Mouse (Mus musculus) kidney, postnatal 0 days (tissue): ENCODE measurements at regions not wholly inside any gene's neighbourhood (a gene's known extent, or its start where the extent isn't known, plus 50 kb on each side); places are given as distances from the start of the nearest gene placed in this dataset.

Experiments used
- ATAC-seq: fragments of 200-750 bp; cut with Nextera tagmentation; replicated peaks from 2 replicates; pipeline ENCODE4 v1.8.0; 2017; ENCODE audit warnings: low read depth, moderate number of reproducible peaks, moderate TSS enrichment, moderate library complexity; ENCODE audit not compliant: low FRiP score
- DNase-seq: peaks from one replicate; pipeline ENCODE4 v3.0.0-alpha.2; 2016; ENCODE audit warnings: low spot score
- H3K27ac ChIP-seq: fragments of 300-500 bp; sonication (generic); 2 replicates; pipeline ENCODE4 v1.5.1; 2014; ENCODE audit warnings: mild to moderate bottlenecking
- H3K27me3 ChIP-seq: fragments of 300-500 bp; sonication (generic); 2 replicates; pipeline ENCODE4 v1.6.1; 2014; ENCODE audit warnings: low read length, mixed read lengths; ENCODE audit not compliant: insufficient read depth
- H3K36me3 ChIP-seq: fragments of 300-500 bp; sonication (generic); 2 replicates; pipeline ENCODE4 v1.6.1; 2014; ENCODE audit warnings: low read length, mixed read lengths; ENCODE audit not compliant: insufficient read depth
- H3K4me1 ChIP-seq: fragments of 300-500 bp; sonication (generic); replicated peaks from 2 replicates; pipeline ENCODE4 v1.6.1; 2014; ENCODE audit warnings: antibody characterized with exemption, low read length, mixed read lengths; ENCODE audit not compliant: insufficient read depth
- H3K4me2 ChIP-seq: fragments of 300-500 bp; sonication (generic); 2 replicates; pipeline ENCODE4 v1.6.1; 2014; ENCODE audit warnings: mild to moderate bottlenecking, low read length, moderate library complexity, mixed read lengths
- H3K4me3 ChIP-seq: fragments of 300-500 bp; sonication (generic); replicated peaks from 2 replicates; pipeline ENCODE4 v1.5.1; 2014; ENCODE audit warnings: low read depth, low read length
- H3K9ac ChIP-seq: fragments of 300-500 bp; sonication (generic); 2 replicates; pipeline ENCODE4 v1.6.1; 2014; ENCODE audit warnings: low read depth, low read length
- H3K9me3 ChIP-seq: fragments of 300-500 bp; sonication (generic); replicated peaks from 2 replicates; pipeline ENCODE4 v1.6.1; 2016; ENCODE audit warnings: low read length, inconsistent platforms, mixed read lengths
- CTCF ChIP-seq: IDR thresholded peaks from 2 replicates; pipeline ENCODE4 v1.5.1; 2016; ENCODE audit warnings: antibody characterized with exemption, low read depth, mild to moderate bottlenecking, moderate library complexity
- WGBS: fragments of 180-500 bp; shearing (Covaris S2); extraction: QIAGEN DNeasy Blood & Tissue Kit; methylation state at CpG from one replicate; pipeline ENCODE4 v1.1.7; 2014; 5-methylcytosine and 5-hydroxymethylcytosine counted together

DNA sequence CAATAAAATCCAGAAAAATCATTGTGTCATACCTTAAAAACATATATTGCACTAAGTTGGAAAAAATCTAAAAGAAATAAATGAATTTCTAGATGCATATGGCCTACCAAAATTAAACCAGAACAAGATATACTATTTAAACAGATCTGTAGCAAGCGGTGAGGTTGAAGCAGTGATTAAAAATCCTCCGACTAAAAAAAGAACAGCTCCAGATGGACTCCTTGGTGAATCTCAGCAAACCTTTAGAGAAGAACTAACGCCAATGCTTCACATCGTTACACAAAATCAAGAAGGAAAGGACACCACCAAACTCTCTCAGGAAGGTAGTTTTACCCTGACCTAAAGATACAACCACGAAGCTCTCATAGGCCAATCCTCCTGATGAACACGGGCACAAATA is 63.9 kb upstream of the Ptgfrn start:
- Histone ChIP-seq H3K4me3 (no peak overlapping the region), H3K36me3 (no peaks in the 10 kb centered on the region), H3K9ac (no peak overlapping the region), H3K9me3 (no peaks in the 10 kb centered on the region), H3K27ac (no peak overlapping the region), H3K4me1 (no peaks in the 10 kb centered on the region), H3K27me3 (no peaks in the 10 kb centered on the region), H3K4me2 (no peak overlapping the region)
- no peak for ATAC-seq
- TF ChIP-seq CTCF = no peak
- WGBS = 91% methylated on average over 6 of the region's 6 CpGs
- no peak for DNase-seq

DNA sequence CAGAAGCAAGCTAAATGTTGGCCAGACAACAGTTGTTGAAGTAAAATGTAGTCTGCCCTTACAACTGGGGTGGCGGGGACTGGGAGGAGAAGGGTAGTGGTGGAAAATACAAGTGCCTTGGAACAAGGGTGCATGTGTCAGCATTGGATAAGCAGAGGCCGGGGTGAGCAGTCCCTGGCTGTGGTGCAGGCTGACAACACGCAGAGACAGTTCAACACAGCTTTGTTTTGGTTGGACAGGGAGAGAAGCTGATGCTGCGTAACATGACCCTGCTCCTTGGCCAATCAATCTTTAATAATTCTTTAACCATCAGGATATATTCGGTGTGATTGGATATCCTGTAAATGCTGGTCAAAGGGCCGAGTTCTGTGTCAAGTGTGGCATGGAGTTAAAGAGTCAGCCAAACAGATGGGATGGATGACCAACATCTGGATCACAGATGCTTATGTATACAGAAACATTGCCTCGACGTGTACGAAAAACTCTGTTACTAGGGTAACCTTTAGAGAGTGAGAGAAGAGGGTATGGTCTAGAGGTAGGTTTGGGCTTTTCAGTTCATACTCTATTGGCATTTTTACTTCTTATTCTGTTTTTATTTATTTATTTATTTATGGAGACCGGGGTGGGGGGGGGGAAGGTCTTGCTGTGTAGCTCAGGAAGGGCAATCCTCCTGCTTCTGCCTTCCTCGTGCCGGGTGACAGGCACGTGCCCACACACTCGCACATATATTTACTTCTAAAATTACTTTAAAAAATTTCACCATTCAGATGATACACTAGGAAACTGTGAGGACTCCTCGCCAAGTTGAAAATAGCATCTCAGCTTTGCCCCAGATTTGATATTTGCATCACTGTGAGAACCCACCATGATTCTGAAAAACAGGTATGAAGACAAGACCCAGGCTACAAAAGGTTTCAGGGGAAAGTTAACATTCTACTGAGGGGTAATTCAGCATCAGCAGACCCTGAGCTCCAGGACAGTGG is 60.2 kb upstream of the Ptgfrn start:
- Histone ChIP-seq H3K4me2 (no peak overlapping the region), H3K9me3 (no peaks in the 10 kb centered on the region), H3K4me1 (no peaks in the 10 kb centered on the region), H3K36me3 (no peaks in the 10 kb centered on the region), H3K27me3 (no peaks in the 10 kb centered on the region), H3K9ac (no peak overlapping the region), H3K4me3 (no peak overlapping the region), H3K27ac (no peak overlapping the region)
- DNase-seq = peak; percentile 18
- TF ChIP-seq CTCF = no peak
- WGBS = 66% methylated on average over 15 of the region's 15 CpGs
- ATAC-seq = no peak

DNA sequence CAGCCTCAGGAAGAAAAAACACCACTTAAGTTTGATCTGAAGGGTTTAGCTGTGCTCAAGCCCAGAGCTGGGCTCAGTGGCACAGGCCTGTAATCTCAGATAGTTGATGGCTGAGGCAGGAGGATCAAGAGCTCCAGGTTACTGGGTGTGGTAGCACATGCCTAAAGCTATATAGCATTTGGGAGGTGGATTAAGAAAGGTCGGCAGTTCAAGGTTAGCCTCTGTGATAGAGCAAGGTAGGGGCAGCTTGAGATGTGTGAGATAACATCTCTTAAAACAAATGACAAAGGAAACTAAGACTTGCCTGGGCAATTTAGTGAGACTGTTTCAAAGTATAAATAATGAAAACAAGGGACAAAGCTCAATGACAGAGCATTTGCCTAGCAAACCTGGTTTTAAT is 56.9 kb upstream of the Ptgfrn start:
- no peak overlapping the region for H3K27ac ChIP-seq
- no peaks in the 10 kb centered on the region for H3K27me3 ChIP-seq
- no peak for TF ChIP-seq CTCF
- ATAC-seq = no peak
- H3K36me3 ChIP-seq = no peaks in the 10 kb centered on the region
- no peak for DNase-seq
- H3K9me3 ChIP-seq = no peaks in the 10 kb centered on the region
- H3K9ac ChIP-seq = no peak overlapping the region
- no peaks in the 10 kb centered on the region for H3K4me1 ChIP-seq
- H3K4me2 ChIP-seq = no peak overlapping the region
- WGBS = 81% methylated on average over 1 of the region's 1 CpGs
- H3K4me3 ChIP-seq = no peak overlapping the region

DNA sequence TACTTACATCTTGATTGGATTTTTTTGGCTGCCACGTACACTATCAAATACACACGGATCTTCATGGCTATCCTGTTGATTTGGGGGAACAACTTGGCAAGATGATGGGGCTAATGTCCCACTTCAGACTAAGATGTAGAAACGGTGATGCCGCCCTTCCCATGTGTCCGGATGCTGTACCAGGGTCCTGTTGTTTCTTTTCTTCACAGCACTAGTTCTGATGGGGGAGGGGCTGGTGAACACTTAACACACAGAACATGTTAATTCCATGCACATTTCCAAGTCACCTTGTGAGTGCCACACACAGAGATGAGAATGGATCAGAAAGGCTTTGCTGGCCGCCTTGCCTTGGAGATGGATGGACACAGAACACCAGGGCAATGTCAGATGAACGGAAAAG is 56.5 kb upstream of the Ptgfrn start:
- no peaks in the 10 kb centered on the region for H3K4me1 ChIP-seq
- no peak for ATAC-seq
- 92% methylated on average over 7 of the region's 7 CpGs for WGBS
- TF ChIP-seq CTCF = no peak
- H3K4me2 ChIP-seq = no peak overlapping the region
- DNase-seq = no peak
- no peak overlapping the region for H3K9ac ChIP-seq
- no peak overlapping the region for H3K27ac ChIP-seq
- no peaks in the 10 kb centered on the region for H3K9me3 ChIP-seq
- no peaks in the 10 kb centered on the region for H3K27me3 ChIP-seq
- H3K4me3 ChIP-seq = no peak overlapping the region
- no peaks in the 10 kb centered on the region for H3K36me3 ChIP-seq

DNA sequence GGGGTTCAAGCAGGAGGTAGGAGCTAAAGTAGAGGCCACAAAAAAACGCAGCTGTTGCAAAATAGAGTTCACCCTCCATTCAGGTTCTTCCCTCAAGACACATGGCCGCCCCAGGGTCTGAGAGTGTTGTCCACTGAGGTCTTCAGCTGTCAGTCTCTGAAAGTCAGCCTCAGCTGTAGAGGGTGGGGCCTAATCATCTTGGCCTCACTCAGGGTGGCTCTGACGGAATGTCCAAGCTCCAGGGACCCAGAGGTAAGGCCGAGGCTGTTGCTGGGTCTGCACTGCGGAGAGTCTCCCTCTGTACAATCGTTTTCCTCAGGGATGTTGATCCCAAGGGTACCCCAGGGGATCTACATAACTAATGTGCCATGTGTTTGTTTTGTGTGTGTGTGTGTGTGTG is 55.2 kb upstream of the Ptgfrn start:
- Histone ChIP-seq H3K4me1 (no peaks in the 10 kb centered on the region), H3K4me2 (no peak overlapping the region), H3K4me3 (no peak overlapping the region), H3K9me3 (no peaks in the 10 kb centered on the region), H3K36me3 (no peaks in the 10 kb centered on the region), H3K27me3 (no peaks in the 10 kb centered on the region), H3K9ac (no peak overlapping the region), H3K27ac (no peak overlapping the region)
- DNase-seq = no peak
- WGBS = 57% methylated on average over 6 of the region's 6 CpGs
- no peak for ATAC-seq
- no peak for TF ChIP-seq CTCF

DNA sequence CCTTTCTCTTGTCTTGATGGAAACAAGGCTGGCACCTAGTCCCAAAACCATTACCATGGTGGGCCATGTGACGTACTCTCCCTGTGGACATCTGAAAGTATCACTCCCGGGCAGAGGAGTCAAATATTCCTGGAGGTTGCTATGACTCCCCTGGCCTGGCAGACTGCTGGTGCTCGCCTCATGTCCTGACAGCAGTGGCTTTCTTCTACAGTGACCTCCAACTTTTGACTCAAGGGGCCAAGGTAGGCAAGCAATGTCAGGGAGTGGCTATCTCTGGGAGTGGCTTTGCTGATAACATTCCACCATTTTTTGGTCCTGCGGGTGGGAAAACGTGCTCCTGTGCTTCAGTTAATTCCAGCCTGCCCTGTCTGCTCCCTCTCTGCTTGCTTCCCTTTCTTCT is 54.7 kb upstream of the Ptgfrn start:
- DNase-seq (no peak), ATAC-seq (no peak)
- 73% methylated on average over 5 of the region's 5 CpGs for WGBS

DNA sequence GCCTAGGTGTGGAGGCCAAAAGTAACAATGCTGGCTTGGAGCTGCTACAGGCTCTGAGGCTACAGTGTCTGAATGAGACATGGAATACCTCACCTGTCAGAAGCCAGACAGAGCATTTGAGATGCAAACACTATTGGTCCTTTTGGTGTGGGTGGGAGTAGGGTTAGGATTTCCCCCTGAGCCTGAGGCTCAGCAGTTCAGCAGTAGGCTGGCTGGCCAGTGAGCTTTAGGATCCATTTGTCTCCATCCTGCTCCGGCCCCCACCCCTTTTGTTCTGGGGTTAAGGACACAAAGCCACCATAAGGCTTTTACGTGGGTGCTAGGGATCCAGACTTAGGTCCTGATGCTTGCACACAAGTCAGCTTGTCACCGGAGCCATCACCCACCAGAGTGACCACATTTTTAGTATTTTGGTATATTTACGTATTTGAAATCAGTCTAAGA is 53.9 kb upstream of the Ptgfrn start:
- no peaks in the 10 kb centered on the region for H3K9me3 ChIP-seq
- H3K9ac ChIP-seq = no peak overlapping the region
- H3K4me1 ChIP-seq = no peaks in the 10 kb centered on the region
- no peaks in the 10 kb centered on the region for H3K36me3 ChIP-seq
- DNase-seq = no peak
- H3K4me3 ChIP-seq = no peak overlapping the region
- WGBS = 76% methylated on average over 4 of the region's 4 CpGs
- no peak for ATAC-seq
- H3K27ac ChIP-seq = no peak overlapping the region
- no peak for TF ChIP-seq CTCF
- no peak overlapping the region for H3K4me2 ChIP-seq
- H3K27me3 ChIP-seq = no peaks in the 10 kb centered on the region

More for the DNA sequence above, 54.7 kb upstream of the Ptgfrn start:
- Histone ChIP-seq H3K36me3 (no peaks in the 10 kb centered on the region), H3K4me3 (no peak overlapping the region), H3K4me1 (no peaks in the 10 kb centered on the region), H3K9me3 (no peaks in the 10 kb centered on the region), H3K9ac (no peak overlapping the region), H3K4me2 (no peak overlapping the region), H3K27me3 (no peaks in the 10 kb centered on the region), H3K27ac (no peak overlapping the region)
- no peak for TF ChIP-seq CTCF
